Mouse (Mus musculus): Measurements from ENCODE around the gene Golm1.

- TF ChIP-seq MAX (IDR thresholded peaks at IDR 0.05) (no peak), CTCF (IDR thresholded peaks at IDR 0.05; ENCODE audit: control insufficient read depth, insufficient read depth, insufficient read length) (no peak), USF1 (IDR thresholded peaks at IDR 0.05; ENCODE audit: low read depth) (no peak)
Measured at GRCm38 (mm10) chr13:59642818-59643217, 32.8 kb downstream of the Golm1 start.
